Mouse (Mus musculus): ENCODE measurements around the gene Nsun4. TPM values are rescaled to one million over a fixed set of nuclear protein-coding genes. Genes with fewer than 3 reads are reported as not detected.

The Nsun4 gene
- total and polyA plus RNA-seq, 3 experiments: 11.8 to 14.9 TPM; not detected in 1

GRCm38 (mm10) chr4:116074861-116075620 is 21.4 kb upstream of the Nsun4 start, which contains the start of the genes Uqcrh and Lrrc41 (continued):
- TF ChIP-seq ZMIZ1 (IDR thresholded peaks at IDR 0.05; ENCODE audit: low read depth, low read length) (peak; percentile 75), CTCF (IDR thresholded peaks at IDR 0.05 in 2 of 3, conservative IDR thresholded peaks at IDR 0.05 in 1 of 3; ENCODE audit: control insufficient read depth in 1 of 3, insufficient read depth in 1 of 3, low read depth in 2 of 3, low read length in 3 of 3, poor library complexity in 1 of 3, severe bottlenecking in 1 of 3) (peak in 1 of 3 experiments; percentile 5; a peak in 1 of 6 replicates), BHLHE40 (IDR thresholded peaks at IDR 0.05; ENCODE audit: borderline replicate concordance, low read depth, low read length) (no peak), MXI1 (IDR thresholded peaks at IDR 0.05; ENCODE audit: low read depth, low read length) (peak; percentile 74), SIN3A (IDR thresholded peaks at IDR 0.05; ENCODE audit: low read length) (peak; percentile 67), SMC3 (IDR thresholded peaks at IDR 0.05; ENCODE audit: low read depth, low read length) (no peak), TCF12 (IDR thresholded peaks at IDR 0.05; ENCODE audit: low read depth, low read length) (peak; percentile 81), POLR2AphosphoS5 (IDR thresholded peaks at IDR 0.05; ENCODE audit: borderline replicate concordance, low read depth, low read length) (no peak), USF1 (IDR thresholded peaks at IDR 0.05; ENCODE audit: low read depth, low read length) (no peak), USF2 (IDR thresholded peaks at IDR 0.05; ENCODE audit: borderline replicate concordance in 1 of 2, insufficient read depth in 1 of 2, low read depth in 1 of 2, low read length in 2 of 2) (no peak), MAFK (IDR thresholded peaks at IDR 0.05; ENCODE audit: borderline replicate concordance, low read depth, low read length) (no peak), NRF1 (IDR thresholded peaks at IDR 0.05; ENCODE audit: insufficient read depth, low read depth, low read length, poor library complexity, severe bottlenecking) (peak; percentile 59; the same call in 1 of the 2 replicates), RAD21 (IDR thresholded peaks at IDR 0.05; ENCODE audit: low read depth, low read length) (no peak), UBTF (IDR thresholded peaks at IDR 0.05; ENCODE audit: borderline replicate concordance, insufficient read depth, low read depth, low read length) (no peak), TBP (IDR thresholded peaks at IDR 0.05; ENCODE audit: low read depth, low read length) (peak; percentile 88), MAX (IDR thresholded peaks at IDR 0.05; ENCODE audit: low read length) (no peak), TAL1 (IDR thresholded peaks at IDR 0.05; ENCODE audit: low read length) (no peak)

- H3K4me1 ChIP-seq (ENCODE audit: control insufficient read depth in 1 of 2, insufficient read depth in 2 of 2, low read length in 2 of 2): peaks cover 15 to 22% of the 10 kb centered on the region in 2 experiments
- no peaks in the 10 kb centered on the region for H3K9me3 ChIP-seq (replicated peaks; ENCODE audit: insufficient read depth, low read length)
- TF ChIP-seq CTCF (IDR thresholded peaks at IDR 0.05 in 2 of 3, conservative IDR thresholded peaks at IDR 0.05 in 1 of 3; ENCODE audit: control insufficient read depth in 1 of 3, insufficient read depth in 1 of 3, low read depth in 2 of 3, low read length in 3 of 3, poor library complexity in 1 of 3, severe bottlenecking in 1 of 3) (peak in 2 of 3 experiments; percentile 46 to 68; a peak in 4 of 6 replicates), GATA1 (IDR thresholded peaks at IDR 0.05; ENCODE audit: low read depth, low read length) (0 out of 2 replicates have a peak, but pooled peaks have one; percentile 24), KAT2A (conservative IDR thresholded peaks at IDR 0.05; ENCODE audit: low read depth, low read length) (no peak), CHD1 (IDR thresholded peaks at IDR 0.05; ENCODE audit: low read depth, low read length) (0 out of 2 replicates have a peak, but pooled peaks have one; percentile 69), RAD21 (IDR thresholded peaks at IDR 0.05; ENCODE audit: low read depth, low read length) (peak; percentile 31), SMC3 (IDR thresholded peaks at IDR 0.05; ENCODE audit: low read depth, low read length) (0 out of 2 replicates have a peak, but pooled peaks have one; percentile 16), HCFC1 (IDR thresholded peaks at IDR 0.05; ENCODE audit: low read depth, low read length) (0 out of 2 replicates have a peak, but pooled peaks have one; percentile 27), USF1 (IDR thresholded peaks at IDR 0.05; ENCODE audit: low read depth, low read length) (no peak), MXI1 (IDR thresholded peaks at IDR 0.05; ENCODE audit: low read depth, low read length) (peak; percentile 34; the same call in 1 of the 2 replicates), RCOR1 (IDR thresholded peaks at IDR 0.05; ENCODE audit: low read depth, low read length) (0 out of 2 replicates have a peak, but pooled peaks have one; percentile 15)
- H3K79me2 ChIP-seq (ENCODE audit: control insufficient read depth, insufficient read depth, low read length, poor library complexity): peaks cover 69% of the 10 kb centered on the region
- no peaks in the 10 kb centered on the region for H3K27me3 ChIP-seq (ENCODE audit: control insufficient read depth in 1 of 2, insufficient read depth in 2 of 2, low read length in 2 of 2)
- H3K36me3 ChIP-seq (ENCODE audit: control insufficient read depth in 1 of 2, insufficient read depth in 2 of 2, low read length in 2 of 2): peaks cover 8 to 30% of the 10 kb centered on the region in 2 experiments
- H3K4me3 ChIP-seq (ENCODE audit: control insufficient read depth in 1 of 2, insufficient read depth in 1 of 2, low read depth in 2 of 2, low read length in 2 of 2): peak overlapping the region; percentile 79 to 92
- peak; percentile 80 for DNase-seq (ENCODE audit: low read depth, low spot score)
- H3K27ac ChIP-seq (ENCODE audit: control insufficient read depth, low read depth, low read length): peak overlapping the region; percentile 75
- H3K9ac ChIP-seq (ENCODE audit: control insufficient read depth, low read depth, low read length, poor library complexity, severe bottlenecking): peak overlapping the region; percentile 91
Observed at GRCm38 (mm10) chr4:116074145-116074675, 20.5 kb upstream of the Nsun4 start.

All from MEL (cell line).